23 mouse cellular contexts compared by ENCODE assay signal in the genomic region with DNA sequence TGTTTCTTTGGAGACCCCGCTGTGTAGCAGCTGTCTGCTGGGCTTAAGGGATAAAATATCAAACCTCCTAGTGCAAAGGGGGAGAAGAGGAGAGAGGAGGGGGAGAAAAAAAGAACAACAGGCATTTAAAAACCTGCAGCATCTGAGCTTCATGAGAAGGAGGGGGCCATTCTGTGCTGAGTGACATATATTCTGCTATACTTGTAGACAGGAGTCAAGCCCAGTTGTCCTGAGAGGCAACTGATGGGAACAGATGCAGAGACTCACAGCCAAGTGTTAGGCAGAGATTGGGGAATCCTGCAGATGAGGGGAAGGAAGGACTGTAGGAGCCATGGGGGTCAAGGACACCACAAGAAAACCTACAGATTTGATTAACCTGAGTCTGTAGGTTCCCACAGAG.
"Had no signal": no experiment of that assay in that cellular context is flagged by ENCODE, and none has a peak within 500 bp of the region (broad histone marks: within the 10 kb centered on the region; RNA-seq: fewer than 3 reads in every experiment).

No protein-coding gene starts in this region.

- H3K9ac ChIP-seq: intestine, embryonic 15.5 days; kidney, embryonic 15.5 days; liver, embryonic 12.5 days; liver, embryonic 15.5 days; lung, embryonic 15.5 days; neural tube, embryonic 13.5 days had no signal

- ATAC-seq: intestine, embryonic 15.5 days; liver, embryonic 12.5 days had no signal

- H3K36me3 ChIP-seq: intestine, embryonic 15.5 days; kidney, embryonic 15.5 days; liver, embryonic 12.5 days; liver, embryonic 15.5 days; lung, embryonic 15.5 days; neural tube, embryonic 13.5 days had no signal

- H3K9me3 ChIP-seq: intestine, embryonic 15.5 days; kidney, embryonic 15.5 days; liver, embryonic 12.5 days; liver, embryonic 15.5 days; lung, embryonic 15.5 days; neural tube, embryonic 13.5 days had no signal

- DNase-seq: kidney, adult 11 months; kidney, adult 8-10 months; kidney, postnatal 10 days; kidney, postnatal 36 days; layer of hippocampus, postnatal 36 days; liver; lung, adult 18-20 months; lung, postnatal 10 days; lung, postnatal 36 days; midbrain, embryonic 14.5 days; right cerebral cortex, postnatal 25 days; spleen, adult 18-20 months; thymus, adult 2 months; thymus, postnatal 25 days had no signal

- H3K4me1 ChIP-seq: kidney, embryonic 15.5 days; liver, embryonic 12.5 days; liver, embryonic 15.5 days; lung, embryonic 15.5 days; megakaryocyte, embryonic 14.5 days; neural tube, embryonic 13.5 days had no signal

- H3K27me3 ChIP-seq: intestine, embryonic 15.5 days; kidney, embryonic 15.5 days; liver, embryonic 12.5 days; liver, embryonic 15.5 days; lung, embryonic 15.5 days; megakaryocyte, embryonic 14.5 days; neural tube, embryonic 13.5 days had no signal

- H3K27ac ChIP-seq: intestine, embryonic 15.5 days; kidney, embryonic 15.5 days; left cerebral cortex, adult 2 months; liver, embryonic 12.5 days; liver, embryonic 15.5 days; lung, embryonic 15.5 days; neural tube, embryonic 13.5 days had no signal

- H3K4me2 ChIP-seq: intestine, embryonic 15.5 days; kidney, embryonic 15.5 days; liver, embryonic 12.5 days; liver, embryonic 15.5 days; lung, embryonic 15.5 days; midbrain, embryonic 11.5 days; neural tube, embryonic 13.5 days had no signal

- H3K4me3 ChIP-seq: intestine, embryonic 15.5 days; kidney, embryonic 15.5 days; left cerebral cortex, adult 2 months; liver, embryonic 12.5 days; liver, embryonic 15.5 days; lung, embryonic 15.5 days; megakaryocyte, embryonic 14.5 days; neural tube, embryonic 13.5 days had no signal
